Mouse (Mus musculus): ENCODE measurements around the gene Arf5. TPM values are rescaled to one million over a fixed set of nuclear protein-coding genes. Genes with fewer than 3 reads are reported as not detected.

Arf5 gene
- polyA plus RNA-seq, 1 experiment, result 130 TPM

GRCm38 (mm10) chr6:28430795-28431537 is 7.6 kb downstream of the Arf5 start:
- Histone ChIP-seq H3K9me3 (replicated peaks; ENCODE audit: control insufficient read depth, insufficient read depth, low read length, poor library complexity, severe bottlenecking) (no peaks in the 10 kb centered on the region), H3K27me3 (ENCODE audit: control insufficient read depth, insufficient read depth, low read length, poor library complexity, severe bottlenecking) (no peaks in the 10 kb centered on the region), H3K27ac (ENCODE audit: insufficient read depth, low read length) (no peak overlapping the region), H3K36me3 (ENCODE audit: control insufficient read depth, insufficient read depth, low read length, poor library complexity, severe bottlenecking) (peaks cover 4% of the 10 kb centered on the region; the same call in 1 of the 2 replicates), H3K9ac (ENCODE audit: low read depth, poor library complexity, severe bottlenecking) (no peak overlapping the region), H3K4me1 (ENCODE audit: control insufficient read depth, insufficient read depth, low read length) (no peaks in the 10 kb centered on the region), H3K4me3 (ENCODE audit: low read depth, low read length) (no peak overlapping the region)
- no peak for TF ChIP-seq POLR2A (IDR thresholded peaks at IDR 0.05; ENCODE audit: insufficient read depth, low read length)
- no peak for TF ChIP-seq EP300 (IDR thresholded peaks at IDR 0.05; ENCODE audit: insufficient read depth, low read depth, low read length)
- no peak for TF ChIP-seq CTCF (IDR thresholded peaks at IDR 0.05; ENCODE audit: low read depth, low read length)

GRCm38 (mm10) chr6:28431538-28431855 is 8.1 kb downstream of the Arf5 start:
- H3K4me3 ChIP-seq (ENCODE audit: low read depth, low read length), result no peak overlapping the region
- H3K36me3 ChIP-seq (ENCODE audit: control insufficient read depth, insufficient read depth, low read length, poor library complexity, severe bottlenecking), result no peaks in the 10 kb centered on the region
- H3K27ac ChIP-seq (ENCODE audit: insufficient read depth, low read length), result no peak overlapping the region
- H3K27me3 ChIP-seq (ENCODE audit: control insufficient read depth, insufficient read depth, low read length, poor library complexity, severe bottlenecking), result no peaks in the 10 kb centered on the region
- H3K9ac ChIP-seq (ENCODE audit: low read depth, poor library complexity, severe bottlenecking), result no peak overlapping the region
- no peaks in the 10 kb centered on the region for H3K4me1 ChIP-seq (ENCODE audit: control insufficient read depth, insufficient read depth, low read length)
- H3K9me3 ChIP-seq (replicated peaks; ENCODE audit: control insufficient read depth, insufficient read depth, low read length, poor library complexity, severe bottlenecking), result no peaks in the 10 kb centered on the region
- TF ChIP-seq EP300 (IDR thresholded peaks at IDR 0.05; ENCODE audit: insufficient read depth, low read depth, low read length) (no peak), CTCF (IDR thresholded peaks at IDR 0.05; ENCODE audit: low read depth, low read length) (no peak), POLR2A (IDR thresholded peaks at IDR 0.05; ENCODE audit: insufficient read depth, low read length) (no peak)

- Histone ChIP-seq H3K4me1 (ENCODE audit: control insufficient read depth, insufficient read depth, low read length) (no peaks in the 10 kb centered on the region), H3K9ac (ENCODE audit: low read depth, poor library complexity, severe bottlenecking) (no peak overlapping the region), H3K27ac (ENCODE audit: insufficient read depth, low read length) (no peak overlapping the region), H3K27me3 (ENCODE audit: control insufficient read depth, insufficient read depth, low read length, poor library complexity, severe bottlenecking) (peaks cover 1% of the 10 kb centered on the region; the same call in 1 of the 2 replicates), H3K9me3 (replicated peaks; ENCODE audit: control insufficient read depth, insufficient read depth, low read length, poor library complexity, severe bottlenecking) (no peaks in the 10 kb centered on the region), H3K36me3 (ENCODE audit: control insufficient read depth, insufficient read depth, low read length, poor library complexity, severe bottlenecking) (no peaks in the 10 kb centered on the region), H3K4me3 (ENCODE audit: low read depth, low read length) (no peak overlapping the region)
- TF ChIP-seq POLR2A (IDR thresholded peaks at IDR 0.05; ENCODE audit: insufficient read depth, low read length) (no peak), EP300 (IDR thresholded peaks at IDR 0.05; ENCODE audit: insufficient read depth, low read depth, low read length) (no peak), CTCF (IDR thresholded peaks at IDR 0.05; ENCODE audit: low read depth, low read length) (no peak)
Measured at GRCm38 (mm10) chr6:28447937-28448336, 24.6 kb downstream of the Arf5 start.

GRCm38 (mm10) chr6:28449253-28449652 is 25.9 kb downstream of the Arf5 start, which contains the start of gene Pax4:
Pax4 (minus strand) TSS chr6:28449353.
- Histone ChIP-seq H3K4me3 (ENCODE audit: low read depth, low read length) (no peak within 1 kb of the TSS), H3K4me1 (ENCODE audit: control insufficient read depth, insufficient read depth, low read length) (no peaks in the 10 kb centered on the region), H3K27ac (ENCODE audit: insufficient read depth, low read length) (no peak within 1 kb of the TSS), H3K36me3 (ENCODE audit: control insufficient read depth, insufficient read depth, low read length, poor library complexity, severe bottlenecking) (no peaks in the 10 kb centered on the region), H3K27me3 (ENCODE audit: control insufficient read depth, insufficient read depth, low read length, poor library complexity, severe bottlenecking) (peaks cover 1% of the 10 kb centered on the region; the same call in 1 of the 2 replicates), H3K9ac (ENCODE audit: low read depth, poor library complexity, severe bottlenecking) (no peak within 1 kb of the TSS), H3K9me3 (replicated peaks; ENCODE audit: control insufficient read depth, insufficient read depth, low read length, poor library complexity, severe bottlenecking) (no peaks in the 10 kb centered on the region)
- TF ChIP-seq EP300 (IDR thresholded peaks at IDR 0.05; ENCODE audit: insufficient read depth, low read depth, low read length) (no peak), CTCF (IDR thresholded peaks at IDR 0.05; ENCODE audit: low read depth, low read length) (no peak), POLR2A (IDR thresholded peaks at IDR 0.05; ENCODE audit: insufficient read depth, low read length) (no peak)

- Histone ChIP-seq H3K36me3 (ENCODE audit: control insufficient read depth, insufficient read depth, low read length, poor library complexity, severe bottlenecking) (no peaks in the 10 kb centered on the region), H3K27me3 (ENCODE audit: control insufficient read depth, insufficient read depth, low read length, poor library complexity, severe bottlenecking) (peaks cover 1% of the 10 kb centered on the region; the same call in 1 of the 2 replicates), H3K4me1 (ENCODE audit: control insufficient read depth, insufficient read depth, low read length) (no peaks in the 10 kb centered on the region), H3K27ac (ENCODE audit: insufficient read depth, low read length) (no peak overlapping the region), H3K4me3 (ENCODE audit: low read depth, low read length) (no peak overlapping the region), H3K9ac (ENCODE audit: low read depth, poor library complexity, severe bottlenecking) (no peak overlapping the region), H3K9me3 (replicated peaks; ENCODE audit: control insufficient read depth, insufficient read depth, low read length, poor library complexity, severe bottlenecking) (no peaks in the 10 kb centered on the region)
- peak; percentile 1 for TF ChIP-seq CTCF (IDR thresholded peaks at IDR 0.05; ENCODE audit: low read depth, low read length)
- TF ChIP-seq POLR2A (IDR thresholded peaks at IDR 0.05; ENCODE audit: insufficient read depth, low read length), result no peak
Measured at GRCm38 (mm10) chr6:28450481-28450880, 27.1 kb downstream of the Arf5 start.

DNA sequence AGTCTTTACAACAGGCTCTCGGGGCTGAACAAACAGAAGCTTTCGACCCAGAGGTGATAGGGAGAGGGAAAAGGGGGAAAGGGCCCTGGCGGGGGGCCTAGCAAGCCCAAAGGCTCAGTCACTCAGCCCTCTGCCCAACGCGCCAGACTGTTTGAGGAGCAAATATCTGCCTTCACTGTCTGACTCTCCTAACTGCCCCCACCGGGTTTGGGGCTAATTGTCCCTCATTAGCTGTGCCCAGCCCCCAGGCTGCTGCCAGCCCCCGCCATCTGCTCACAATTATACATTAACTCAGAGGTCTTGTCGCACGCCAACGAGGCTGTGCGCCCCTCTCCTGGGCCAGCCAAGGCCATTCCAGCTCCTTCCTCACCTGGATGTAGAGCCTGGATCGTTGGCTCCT is 27.6 kb downstream of the Arf5 start:
- Histone ChIP-seq H3K27ac (ENCODE audit: insufficient read depth, low read length) (no peak overlapping the region), H3K4me3 (ENCODE audit: low read depth, low read length) (peak overlapping the region; percentile 16), H3K9ac (ENCODE audit: low read depth, poor library complexity, severe bottlenecking) (no peak overlapping the region), H3K27me3 (ENCODE audit: control insufficient read depth, insufficient read depth, low read length, poor library complexity, severe bottlenecking) (peaks cover 1% of the 10 kb centered on the region; the same call in 1 of the 2 replicates), H3K9me3 (replicated peaks; ENCODE audit: control insufficient read depth, insufficient read depth, low read length, poor library complexity, severe bottlenecking) (no peaks in the 10 kb centered on the region), H3K4me1 (ENCODE audit: control insufficient read depth, insufficient read depth, low read length) (no peaks in the 10 kb centered on the region), H3K36me3 (ENCODE audit: control insufficient read depth, insufficient read depth, low read length, poor library complexity, severe bottlenecking) (no peaks in the 10 kb centered on the region)
- no peak for TF ChIP-seq EP300 (IDR thresholded peaks at IDR 0.05; ENCODE audit: insufficient read depth, low read depth, low read length)
